Mouse (Mus musculus) left cerebral cortex, adult 6 months (tissue): Measurements from ENCODE around the gene Vmn2r96. TPM values are rescaled to one million over a fixed set of nuclear protein-coding genes. Genes with fewer than 3 reads are reported as not detected.

Source experiments
- long read RNA-seq, 2 experiments: library from polyadenylated mRNA; unstranded; transcript quantifications; one replicate each; pipeline ENCODE4 v2.0.0; 2019 to 2020
- polyA plus RNA-seq: library from polyadenylated mRNA; unstranded; fragments of <200 nt; fragmentation: Nextera tagmentation; gene quantifications from 2 replicates; pipeline ENCODE4 v1.2.3, GENCODE M21; 2021

Gene Vmn2r96
- polyA plus RNA-seq = not detected in 2 replicates
- long read RNA-seq, experiment 1 = 0 reads
- long read RNA-seq, experiment 2 = 0 reads

GRCm38 (mm10) chr17:18572851-18573250 is at the start of gene Vmn2r96:
Vmn2r96 (plus strand) TSS chr17:18573151.

Other genes with a start within 250 kb of the Vmn2r96 start
- not detected in 2 replicates for gene Vmn2r95, start 149.1 kb upstream of the Vmn2r96 start, polyA plus RNA-seq